Mouse (Mus musculus) skeletal muscle tissue, adult 2 months (tissue): ENCODE data around the gene Gdap2.
A peak's percentile ranks its signal among the peaks of the same experiment; 100 is the strongest.

Experiments
- DNase-seq: peaks from one replicate; pipeline ENCODE4 v3.0.0-alpha.2; 2012; ENCODE audit warnings: low read depth, low spot score

Gdap2 gene

GRCm38 (mm10) chr3:100162315-100163105 lies at the start of gene Gdap2, which contains the start of gene Wdr3:
Gdap2 (plus strand) TSS chr3:100162381.
Wdr3 (minus strand) TSS chr3:100162407.
- DNase-seq = peak; percentile 88

GRCm38 (mm10) chr3:100118681-100119080 lies 43.5 kb upstream of the Gdap2 start:
- DNase-seq = no peak

GRCm38 (mm10) chr3:100121961-100122360 lies 40.2 kb upstream of the Gdap2 start:
- DNase-seq = no peak

- DNase-seq = no peak
Observed at GRCm38 (mm10) chr3:100122445-100122844, 39.7 kb upstream of the Gdap2 start.

- DNase-seq = no peak
Observed at GRCm38 (mm10) chr3:100160682-100161445, 1.3 kb upstream of the Gdap2 start.

- no peak for DNase-seq
Observed at GRCm38 (mm10) chr3:100161665-100162314, 391 bp upstream of the Gdap2 start.

GRCm38 (mm10) chr3:100163556-100163955 lies 1.4 kb downstream of the Gdap2 start:
- no peak for DNase-seq

- DNase-seq = no peak
Observed at GRCm38 (mm10) chr3:100164991-100165390, 2.8 kb downstream of the Gdap2 start.

- peak; percentile 15 for DNase-seq
Observed at GRCm38 (mm10) chr3:100176031-100176430, 13.8 kb downstream of the Gdap2 start.

GRCm38 (mm10) chr3:100180471-100180870 lies 18.3 kb downstream of the Gdap2 start:
- no peak for DNase-seq

- peak; percentile 42 for DNase-seq
Observed at GRCm38 (mm10) chr3:100189444-100189843, 27.3 kb downstream of the Gdap2 start.

GRCm38 (mm10) chr3:100189861-100190260 lies 27.7 kb downstream of the Gdap2 start:
- DNase-seq = no peak

GRCm38 (mm10) chr3:100194210-100194609 lies 32.0 kb downstream of the Gdap2 start:
- no peak for DNase-seq

GRCm38 (mm10) chr3:100201554-100201953 lies 39.4 kb downstream of the Gdap2 start:
- DNase-seq = no peak

- DNase-seq = no peak
Observed at GRCm38 (mm10) chr3:100206973-100207372, 44.8 kb downstream of the Gdap2 start.

- no peak for DNase-seq
Observed at GRCm38 (mm10) chr3:100215469-100215868, 53.3 kb downstream of the Gdap2 start.

GRCm38 (mm10) chr3:100225326-100225959 lies 63.3 kb downstream of the Gdap2 start:
- DNase-seq = peak; percentile 69

- DNase-seq = peak; percentile 18
Observed at GRCm38 (mm10) chr3:100227509-100227908, 65.3 kb downstream of the Gdap2 start.

GRCm38 (mm10) chr3:100228981-100229380 lies 66.8 kb downstream of the Gdap2 start:
- no peak for DNase-seq

GRCm38 (mm10) chr3:100236725-100237436 lies 74.7 kb downstream of the Gdap2 start:
- DNase-seq = no peak

GRCm38 (mm10) chr3:100242230-100242629 lies 80.0 kb downstream of the Gdap2 start:
- DNase-seq = no peak
